Mouse (Mus musculus): Measurements from ENCODE around the gene Ciapin1. TPM values are rescaled to one million over a fixed set of nuclear protein-coding genes. Genes with fewer than 3 reads are reported as not detected.

Ciapin1 gene
- polyA plus RNA-seq, 1 experiment from 2014 or later = 197 TPM

GRCm38 (mm10) chr8:94771941-94772670 lies 66.1 kb downstream of the Ciapin1 start, which contains the start of gene Cx3cl1:
Gene Cx3cl1 (plus strand): TSS chr8:94772009.
- ATAC-seq (ENCODE audit: low FRiP score, low read depth) = peak; percentile 88
- peaks cover 38% of the 10 kb centered on the region for H3K4me1 ChIP-seq (replicated peaks)
- H3K4me2 ChIP-seq = peak within 1 kb of the TSS; percentile 68
- WGBS = under 1% methylated on average over 38 of the region's 38 CpGs
- H3K4me3 ChIP-seq = peak within 1 kb of the TSS; percentile 55
- peak within 1 kb of the TSS; percentile 63 for H3K9ac ChIP-seq
- H3K9me3 ChIP-seq = no peaks in the 10 kb centered on the region
- peak within 1 kb of the TSS; percentile 72 for H3K27ac ChIP-seq (replicated peaks)
- H3K36me3 ChIP-seq = no peaks in the 10 kb centered on the region
- H3K27me3 ChIP-seq = no peaks in the 10 kb centered on the region

- Histone ChIP-seq H3K4me2 (peak overlapping the region; percentile 68; the same call in 1 of the 2 replicates), H3K36me3 (no peaks in the 10 kb centered on the region), H3K27ac (replicated peaks) (no peak overlapping the region), H3K4me1 (replicated peaks) (peaks cover 38% of the 10 kb centered on the region), H3K9ac (no peak overlapping the region), H3K9me3 (no peaks in the 10 kb centered on the region), H3K4me3 (no peak overlapping the region), H3K27me3 (no peaks in the 10 kb centered on the region)
- ATAC-seq (ENCODE audit: low FRiP score, low read depth) = no peak
- whole genome bisulfite sequencing = 38% methylated on average over 6 of the region's 6 CpGs
These were observed 67.2 kb downstream of the Ciapin1 start for GRCm38 (mm10) chr8:94770945-94771344.

Other genes starting within 250 kb of the Ciapin1 start
- 45.5 and 48.7 TPM in 2 replicates for gene Rspry1, start 236.4 kb downstream of the Ciapin1 start, polyA plus RNA-seq (2015; fragmentation: Nextera tagmentation; extraction: Ambion mirVana)
- gene Fam192a, start 236.4 kb downstream of the Ciapin1 start, polyA plus RNA-seq (2015; fragmentation: Nextera tagmentation; extraction: Ambion mirVana) = 63.8 and 69.1 TPM in 2 replicates
- gene Arl2bp, start 171.8 kb downstream of the Ciapin1 start, polyA plus RNA-seq (2015; fragmentation: Nextera tagmentation; extraction: Ambion mirVana) = 183 and 186 TPM in 2 replicates
- 1.7 and 2.4 TPM in 2 replicates for gene Pllp, start 142.1 kb downstream of the Ciapin1 start, polyA plus RNA-seq (2015; fragmentation: Nextera tagmentation; extraction: Ambion mirVana)
- gene Ccl22, start 92.8 kb downstream of the Ciapin1 start, polyA plus RNA-seq (2015; fragmentation: Nextera tagmentation; extraction: Ambion mirVana) = not detected in 2 replicates
- 38.3 and 46.3 TPM in 2 replicates for gene Cx3cl1, start 66.3 kb downstream of the Ciapin1 start, polyA plus RNA-seq (2015; fragmentation: Nextera tagmentation; extraction: Ambion mirVana)
- 0.46 and 0.87 TPM in 2 replicates for gene Ccl17, start 27.9 kb downstream of the Ciapin1 start, polyA plus RNA-seq (2015; fragmentation: Nextera tagmentation; extraction: Ambion mirVana)
- gene Coq9, start within 50 bp of the Ciapin1 start, polyA plus RNA-seq (2015; fragmentation: Nextera tagmentation; extraction: Ambion mirVana) = 57.6 and 59.6 TPM in 2 replicates
- 111 TPM in 2 replicates for gene Polr2c, start 19.1 kb upstream of the Ciapin1 start, polyA plus RNA-seq (2015; fragmentation: Nextera tagmentation; extraction: Ambion mirVana)
- 84.1 and 88.9 TPM in 2 replicates for gene Dok4, start 38.0 kb upstream of the Ciapin1 start, polyA plus RNA-seq (2015; fragmentation: Nextera tagmentation; extraction: Ambion mirVana)
- gene Ccdc102a, start 79.7 kb upstream of the Ciapin1 start, polyA plus RNA-seq (2015; fragmentation: Nextera tagmentation; extraction: Ambion mirVana) = 6.6 and 7.6 TPM in 2 replicates
- 0.17 and 0.25 TPM in 2 replicates for gene Adgrg5, start 85.3 kb upstream of the Ciapin1 start, polyA plus RNA-seq (2015; fragmentation: Nextera tagmentation; extraction: Ambion mirVana)
- gene Adgrg1, start 136.4 kb upstream of the Ciapin1 start, polyA plus RNA-seq (2015; fragmentation: Nextera tagmentation; extraction: Ambion mirVana) = 116 and 122 TPM in 2 replicates
- 0.79 and 0.95 TPM in 2 replicates for gene Adgrg3, start 179.3 kb upstream of the Ciapin1 start, polyA plus RNA-seq (2015; fragmentation: Nextera tagmentation; extraction: Ambion mirVana)
- gene Drc7, start 216.7 kb upstream of the Ciapin1 start, polyA plus RNA-seq (2015; fragmentation: Nextera tagmentation; extraction: Ambion mirVana) = 2.1 and 2.4 TPM in 2 replicates
- gene Katnb1, start 242.8 kb upstream of the Ciapin1 start, polyA plus RNA-seq (2015; fragmentation: Nextera tagmentation; extraction: Ambion mirVana) = 42.2 and 49.9 TPM in 2 replicates

Measured in hindbrain, embryonic 15.5 days (tissue).